Mouse (Mus musculus) hematopoietic stem cell, adult 5-6 weeks (primary cell): Measurements from ENCODE around the gene Pros1. TPM values are rescaled to one million over a fixed set of nuclear protein-coding genes. Genes with fewer than 3 reads are reported as not detected.

Experiments
- ATAC-seq, 2 experiments: fragments of 125-278 bp in 1 of 2; replicated peaks in 1 of 2; 2 replicates each; pipeline ENCODE4 v1.8.0; 2016 to 2017; ENCODE audit warnings: inconsistent platforms in 2 of 2, mild to moderate bottlenecking in 2 of 2, moderate number of reproducible peaks in 2 of 2, low read depth in 1 of 2, moderate TSS enrichment in 1 of 2; ENCODE audit not compliant: low FRiP score in 2 of 2, poor library complexity in 2 of 2, severe bottlenecking in 2 of 2, insufficient read depth in 1 of 2, low TSS enrichment in 1 of 2
- total RNA-seq: library from RNA; stranded (forward); fragments of 172-1452, 232-1000 nt; gene quantifications from 2 replicates; pipeline ENCODE4 v1.2.3, GENCODE M21; 2017

The Pros1 gene
- total RNA-seq, 1 experiment from 2014 or later = 5.9 TPM

DNA sequence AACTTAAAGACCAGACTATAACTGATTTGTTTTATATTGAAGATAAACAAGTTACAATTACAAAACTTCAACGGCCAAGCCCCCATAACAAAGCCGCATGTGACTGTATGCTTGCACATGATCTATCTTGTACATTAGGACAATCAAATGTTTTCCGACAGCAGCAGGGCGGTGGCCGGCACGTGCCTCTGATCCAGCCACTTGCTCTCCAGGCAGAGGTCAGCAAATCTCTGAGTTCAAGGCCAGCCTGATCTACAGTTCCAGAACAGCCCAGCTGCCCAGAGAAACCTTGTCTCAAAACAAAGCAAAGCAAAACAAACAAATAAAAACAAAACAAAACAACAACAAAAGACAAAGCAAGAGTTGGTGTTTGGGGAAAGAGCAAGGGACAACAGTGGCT is 1.3 kb downstream of the Pros1 start:
- no peak for ATAC-seq

DNA sequence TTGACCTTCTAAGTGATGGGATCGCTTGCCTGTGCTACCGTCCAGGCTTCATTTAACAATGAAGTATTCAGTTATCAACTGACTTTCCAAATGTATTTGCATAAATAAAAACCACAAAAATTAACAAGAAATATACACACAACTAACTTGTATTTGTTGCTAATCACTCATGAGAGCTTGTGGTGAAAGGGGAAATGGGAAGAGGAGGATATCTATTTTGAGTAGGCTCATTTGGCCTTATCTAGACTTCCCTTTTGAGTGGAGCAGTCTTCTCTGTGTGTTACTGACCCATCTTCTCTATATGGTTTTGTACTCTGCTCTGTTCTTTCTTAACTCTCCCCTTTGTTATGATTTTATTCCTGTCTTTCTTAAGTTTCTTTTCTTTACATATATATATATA is 2.2 kb downstream of the Pros1 start:
- ATAC-seq = no peak

DNA sequence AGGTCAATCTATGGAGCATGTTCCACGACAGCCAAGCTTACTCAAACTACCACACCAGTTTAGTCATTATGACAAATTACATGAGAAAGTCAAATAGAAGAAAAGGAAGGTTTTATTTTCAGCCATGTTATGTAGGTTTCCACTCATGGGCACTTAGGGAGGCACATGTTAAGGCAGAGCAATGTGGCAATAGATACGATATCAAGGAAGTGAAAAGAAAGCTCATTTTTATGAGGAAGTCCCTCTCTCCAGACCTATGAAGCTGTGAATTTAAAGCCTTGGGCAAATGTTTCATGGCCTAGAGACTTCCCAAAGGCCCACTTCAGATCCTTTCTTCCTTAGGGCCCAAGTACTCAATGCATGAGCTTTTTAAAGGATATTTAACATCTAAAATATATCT is 3.4 kb downstream of the Pros1 start:
- no peak for ATAC-seq

DNA sequence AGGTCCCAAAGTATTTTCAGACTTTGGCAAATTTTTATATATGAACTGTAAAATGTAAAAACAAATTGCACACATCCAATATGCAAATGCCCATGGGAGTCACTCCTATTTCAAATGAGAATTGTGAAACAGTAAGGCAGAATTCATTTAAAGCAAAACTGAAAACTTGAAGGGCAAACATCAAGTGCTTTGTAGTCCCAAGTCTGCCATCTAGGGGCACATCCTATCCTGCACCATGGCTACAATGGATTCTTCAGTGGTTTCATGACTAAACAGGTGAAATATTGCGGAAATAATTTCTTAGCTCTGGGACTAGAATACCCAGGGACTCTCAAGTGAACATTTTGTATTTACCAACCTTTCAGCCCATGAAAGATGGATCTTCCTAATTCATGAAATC is 3.9 kb downstream of the Pros1 start:
- ATAC-seq = peak in 1 of 2 experiments; percentile 60; a peak in 1 of 4 replicates

DNA sequence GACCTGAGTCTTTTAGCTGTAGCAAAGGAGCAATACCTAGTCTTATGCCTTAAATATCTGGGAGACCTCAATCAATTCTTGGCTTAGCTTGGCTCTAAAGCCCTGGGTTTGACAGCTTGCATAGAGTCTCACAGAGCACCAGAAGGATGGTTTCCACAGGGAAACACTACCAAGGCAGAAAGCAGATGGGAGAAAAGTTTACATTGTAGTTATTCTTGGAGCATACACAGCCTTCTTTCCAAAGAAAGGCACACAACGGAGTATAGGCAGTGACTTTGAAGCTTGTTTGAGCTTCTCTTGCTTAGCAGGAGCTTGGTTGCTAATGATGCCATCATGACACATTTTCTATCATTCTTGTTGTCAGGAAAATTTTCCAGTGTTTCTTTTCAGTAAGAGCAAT is 6.0 kb downstream of the Pros1 start:
- no peak for ATAC-seq

DNA sequence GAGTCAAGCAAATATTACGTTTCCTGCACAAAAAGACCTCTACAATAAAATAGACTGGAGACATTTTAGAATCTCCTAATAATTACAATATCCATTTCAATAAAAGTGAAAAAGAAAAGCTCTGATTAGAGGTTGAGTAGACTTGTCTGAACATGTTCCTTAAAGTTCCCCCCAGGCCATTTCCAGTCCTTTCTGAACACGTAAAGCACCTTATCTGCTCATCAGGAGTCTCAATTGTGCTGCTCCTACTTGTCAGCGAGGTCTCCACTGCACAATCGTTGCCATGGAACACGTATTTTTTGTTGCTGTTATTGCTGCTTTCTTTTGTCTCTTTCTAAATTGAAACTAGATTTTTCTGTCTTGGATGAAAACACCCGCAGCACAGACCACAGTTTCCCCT is 7.3 kb downstream of the Pros1 start:
- no peak for ATAC-seq

DNA sequence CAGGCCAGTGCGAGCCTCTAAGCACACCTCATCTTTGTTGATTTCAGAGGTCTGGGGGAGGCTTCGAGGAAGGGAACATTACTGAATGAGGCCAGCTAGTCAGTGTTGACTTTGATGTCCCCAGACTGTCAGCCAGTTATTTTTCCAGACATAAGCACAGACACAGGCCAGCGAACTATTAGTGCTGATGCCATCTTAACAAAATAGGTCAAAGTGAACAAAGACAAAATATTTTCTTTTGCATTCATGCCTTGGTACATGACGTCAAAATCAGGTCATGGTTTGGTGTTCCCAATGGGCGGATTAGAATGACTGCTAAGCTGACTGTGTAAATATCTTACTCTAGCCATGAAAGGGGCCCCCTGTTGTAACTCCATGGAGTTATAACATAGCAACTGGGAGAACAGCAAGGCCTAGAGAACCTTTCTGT is 18.6 kb downstream of the Pros1 start:
- no peak for ATAC-seq

DNA sequence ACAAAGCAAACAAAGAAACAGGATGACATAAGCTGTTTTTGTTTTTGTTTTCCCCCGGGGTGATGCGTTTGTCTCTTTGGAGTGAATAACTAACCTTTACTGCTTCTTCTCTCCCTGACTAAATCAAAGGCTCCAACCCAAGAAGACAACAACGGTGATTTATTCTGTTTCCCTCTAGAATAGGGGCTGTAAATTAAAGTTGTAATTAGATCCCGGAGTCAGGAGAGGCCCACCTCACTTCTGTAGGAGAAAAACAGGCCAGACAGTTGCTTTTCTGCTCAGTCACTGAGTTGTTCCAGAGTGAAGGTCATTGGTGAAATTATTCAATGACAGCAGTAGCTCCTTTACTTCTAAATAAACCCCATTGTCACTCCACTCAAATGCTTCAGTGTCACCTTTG is 19.1 kb downstream of the Pros1 start:
- no peak for ATAC-seq

DNA sequence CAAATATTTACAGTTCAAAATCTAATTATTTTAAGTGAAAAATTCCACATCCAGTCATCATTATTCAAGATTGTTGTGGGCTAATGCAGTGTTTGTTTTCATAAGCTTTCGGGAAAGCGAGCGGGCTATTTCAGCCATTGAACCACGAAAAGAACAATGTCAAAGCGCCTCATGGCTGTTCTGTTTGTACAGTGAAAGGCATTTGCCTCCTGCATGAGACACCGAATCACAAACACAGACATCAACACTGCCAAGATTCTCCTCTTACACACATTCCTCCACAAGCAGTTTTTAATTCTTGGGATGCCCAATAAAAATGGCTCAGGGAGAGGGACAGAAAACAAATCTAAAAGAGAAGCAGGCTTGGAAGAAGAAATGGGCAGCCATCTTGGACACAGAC is 20.0 kb downstream of the Pros1 start:
- no peak for ATAC-seq

DNA sequence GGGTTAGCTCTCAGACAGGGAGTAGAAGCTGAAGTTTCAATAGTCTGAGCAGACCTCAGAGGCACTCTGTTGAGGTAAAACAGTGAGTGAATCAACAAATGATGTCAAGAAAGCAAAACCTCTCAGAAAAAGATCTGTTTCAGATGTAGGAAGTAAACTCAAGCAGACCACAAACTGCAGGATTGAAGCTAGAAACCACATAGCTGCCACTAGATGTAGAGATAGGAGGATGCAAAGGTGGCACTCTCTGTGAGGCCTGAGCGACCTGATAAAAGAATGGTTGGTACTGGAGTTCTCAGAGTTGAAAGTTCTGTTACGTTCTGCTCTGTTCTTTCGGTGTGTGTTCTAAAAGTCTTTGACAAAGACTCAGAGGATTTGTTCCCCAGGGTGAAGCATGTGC is 41.7 kb downstream of the Pros1 start:
- peak; percentile 74 to 85 for ATAC-seq

DNA sequence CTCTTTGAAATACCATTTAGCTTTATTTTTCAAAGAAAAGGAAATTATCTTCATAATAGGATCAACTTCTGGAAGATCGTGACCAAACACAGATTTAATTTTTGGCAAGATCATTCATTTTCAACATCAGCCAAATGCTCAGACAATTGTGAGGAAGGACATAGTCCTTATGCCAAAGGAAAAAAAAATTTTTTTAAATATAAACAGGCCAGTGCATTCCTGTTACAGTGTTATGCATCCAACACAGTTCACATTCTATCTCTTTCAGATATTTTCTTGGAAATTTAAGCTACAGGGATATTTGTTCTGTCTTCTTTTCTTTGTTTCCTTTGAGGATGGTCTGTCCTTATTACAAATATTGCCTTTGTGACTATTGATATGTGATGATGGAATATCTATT is 57.3 kb downstream of the Pros1 start:
- ATAC-seq = no peak

DNA sequence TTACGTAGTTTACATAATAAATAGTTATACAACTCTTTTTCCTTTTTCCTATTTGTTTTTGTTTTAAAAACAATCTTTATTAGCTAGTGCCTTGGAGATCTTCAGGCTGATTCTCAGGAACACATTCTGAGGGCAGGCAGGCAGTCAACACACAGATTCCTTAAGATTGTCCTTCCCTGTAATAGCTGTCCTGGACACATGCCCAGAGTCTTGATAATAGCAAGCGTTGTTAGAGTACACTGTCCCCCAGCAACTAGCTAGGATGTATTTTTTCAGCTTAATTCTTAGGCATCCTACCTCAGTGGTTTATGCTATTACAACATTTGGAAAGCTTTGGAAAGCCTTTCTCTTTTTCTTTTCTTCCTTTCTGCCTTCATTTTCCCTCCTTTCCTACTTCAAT is 58.1 kb downstream of the Pros1 start:
- ATAC-seq = no peak

DNA sequence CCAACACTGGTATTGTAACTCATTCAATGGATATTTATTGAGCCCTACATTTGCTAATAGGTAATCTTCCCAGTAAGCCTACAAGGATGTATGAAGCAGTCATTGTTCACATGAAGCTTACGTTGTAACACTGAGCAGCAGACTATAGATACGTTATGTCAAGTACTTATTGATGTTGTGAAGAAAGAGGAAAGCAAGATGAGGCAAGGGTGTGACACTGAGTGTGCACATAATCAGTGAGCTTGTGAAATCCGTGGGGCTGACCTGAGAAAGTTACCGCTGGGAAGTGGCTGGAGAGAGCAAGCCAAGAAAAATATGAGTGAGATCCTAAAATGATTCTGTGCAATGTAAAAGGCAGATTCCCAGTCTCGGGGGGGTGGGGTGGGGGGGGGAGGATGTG is 61.4 kb downstream of the Pros1 start:
- ATAC-seq = no peak; a peak in 1 of 4 replicates

DNA sequence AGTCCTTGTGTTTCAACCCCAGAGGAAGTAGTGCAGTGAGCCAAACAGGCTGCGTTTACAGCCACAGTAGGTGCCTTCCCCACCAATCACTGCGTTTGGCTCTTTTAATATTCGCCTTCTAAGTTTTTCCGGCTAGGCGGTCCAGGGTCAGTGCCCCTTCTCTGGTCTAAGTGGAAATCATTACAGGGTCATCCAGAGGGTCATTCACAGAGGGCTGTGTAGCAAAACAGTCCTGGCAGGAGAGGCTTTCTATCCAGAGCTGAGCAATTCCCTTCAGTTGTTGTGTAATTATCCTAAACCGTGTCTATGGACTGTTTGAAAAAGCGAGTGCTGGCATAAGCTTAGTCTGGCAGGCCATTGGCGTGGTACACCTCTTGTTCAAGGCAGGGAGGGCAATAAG is 68.1 kb downstream of the Pros1 start:
- no peak for ATAC-seq

DNA sequence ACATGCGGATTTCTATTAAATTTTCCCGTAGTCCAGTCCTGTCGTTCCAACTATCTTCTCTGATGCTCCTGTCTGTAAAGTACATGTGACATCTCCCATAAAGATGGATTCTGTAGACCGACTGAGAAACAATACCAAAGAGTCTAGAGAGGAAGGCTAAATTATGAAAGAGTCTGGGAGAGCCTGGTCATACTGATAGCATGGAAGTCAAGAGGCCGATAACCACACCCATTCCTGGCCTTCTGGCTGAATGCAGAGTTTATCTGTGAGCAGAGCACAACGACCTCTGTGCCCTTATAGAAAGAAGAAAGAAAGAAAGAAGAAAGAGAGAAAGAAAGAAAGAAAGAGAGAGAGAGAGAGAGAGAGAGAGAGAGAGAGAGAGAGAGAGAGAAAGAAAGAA is 77.2 kb downstream of the Pros1 start:
- ATAC-seq = no peak

DNA sequence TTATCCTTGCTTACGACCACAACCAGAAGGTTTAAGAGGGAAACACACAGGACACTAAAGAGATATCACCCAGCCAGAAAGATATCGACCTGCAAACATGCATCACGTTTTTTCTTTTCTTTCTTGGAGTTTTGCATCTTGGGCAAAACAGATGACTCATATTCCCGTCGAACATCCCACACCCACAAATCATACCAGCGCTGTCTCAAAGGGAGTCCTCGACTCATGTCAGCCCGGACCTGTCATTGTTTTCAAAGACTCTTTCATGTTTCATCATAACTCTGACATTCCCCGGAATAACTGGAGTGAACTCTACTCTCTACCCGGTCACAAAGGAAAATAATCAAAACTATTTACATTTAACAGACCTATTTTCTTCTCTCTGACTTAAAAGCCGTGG is 82.2 kb downstream of the Pros1 start:
- no peak for ATAC-seq

DNA sequence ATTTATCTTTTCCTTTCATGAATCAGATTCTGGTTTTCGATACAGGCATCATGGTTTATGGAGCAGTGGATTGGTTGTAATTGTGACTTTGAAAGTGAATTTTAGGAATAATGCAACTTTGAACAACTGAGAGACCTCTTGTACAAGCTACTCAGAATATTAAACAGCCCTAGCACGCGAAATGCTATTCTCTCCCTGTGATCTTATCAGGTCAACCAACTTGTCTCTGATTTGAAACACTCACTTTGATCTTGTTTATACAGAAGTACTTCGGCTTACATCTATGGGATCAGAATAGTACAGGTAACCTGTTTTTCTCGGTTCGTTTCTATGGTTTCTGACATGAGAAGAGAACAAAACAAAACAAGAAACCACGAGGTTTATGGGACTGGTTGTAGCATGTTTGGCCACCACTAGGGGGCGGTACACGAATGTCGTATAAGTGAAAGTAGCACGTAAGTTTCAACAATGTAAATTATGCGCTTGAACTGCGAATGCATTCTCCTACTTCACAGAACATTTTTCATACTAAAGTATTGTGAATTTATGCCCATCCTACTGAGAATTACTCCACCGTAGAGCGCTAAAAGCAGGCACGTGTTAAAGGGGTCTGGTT is 86.4 kb downstream of the Pros1 start:
- peak; percentile 92 to 93 for ATAC-seq

DNA sequence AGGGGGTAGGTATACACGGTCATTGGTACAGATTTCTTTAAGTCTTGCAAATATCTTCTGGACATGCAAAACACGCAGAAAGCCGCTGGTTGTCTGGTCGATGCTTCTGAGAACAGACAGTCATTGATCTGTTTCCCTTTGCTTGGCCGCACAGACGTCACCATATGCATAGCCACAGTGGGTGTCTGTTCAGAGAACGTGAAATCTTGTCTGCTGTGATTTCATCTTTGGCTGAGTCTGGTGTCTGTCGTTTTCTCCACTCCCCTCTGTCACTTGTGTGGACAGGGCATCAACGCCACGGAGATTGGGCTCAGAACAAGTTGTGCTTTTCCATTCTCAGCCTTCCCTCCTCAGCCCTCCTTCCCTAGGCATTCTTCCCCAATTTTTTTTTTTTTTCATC is 87.7 kb downstream of the Pros1 start:
- no peak for ATAC-seq

DNA sequence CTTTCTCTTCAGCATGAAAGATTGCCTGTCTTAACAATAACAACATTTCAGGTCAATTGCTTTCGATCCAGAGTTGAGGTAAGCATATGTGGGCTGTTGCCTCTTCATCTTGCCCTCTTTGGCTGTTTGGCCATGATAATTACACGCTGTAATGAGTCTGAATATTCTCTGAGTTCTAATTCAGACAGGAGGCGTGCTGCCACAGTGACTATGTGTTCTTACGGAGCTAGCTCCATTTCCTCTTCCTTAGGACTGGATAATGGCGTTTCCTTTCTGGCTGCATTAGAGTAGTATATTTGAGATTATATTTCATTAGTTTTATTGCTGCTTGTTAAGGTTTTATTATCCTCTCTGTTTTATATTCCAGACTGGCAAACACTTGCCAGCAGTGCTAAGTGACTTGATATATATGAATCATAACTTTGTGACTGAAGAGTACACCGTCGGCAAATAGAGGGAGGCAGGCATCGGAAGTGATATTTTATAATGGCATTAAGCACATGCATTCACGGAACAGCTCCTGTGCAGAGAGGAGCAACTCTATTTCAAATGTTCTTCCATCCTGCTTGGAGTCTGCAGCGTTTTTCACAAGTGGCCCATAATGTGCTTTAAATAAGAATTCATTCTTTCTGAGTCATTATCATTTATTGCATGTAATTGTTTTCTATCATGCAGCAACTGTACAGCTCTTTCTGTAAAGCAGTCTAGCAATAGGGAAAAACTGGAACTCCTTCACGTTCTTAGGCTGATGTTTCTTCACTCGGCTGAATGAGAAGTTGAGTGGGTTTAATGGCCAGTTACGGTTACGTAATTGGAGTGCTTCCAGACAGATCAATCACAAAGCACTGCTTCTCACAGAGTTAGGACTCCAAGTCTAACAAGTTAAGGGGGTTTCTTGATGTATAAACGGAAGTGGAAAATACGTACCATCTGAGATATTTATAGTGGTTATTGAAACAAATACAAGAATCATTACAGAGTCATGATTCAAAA is 88.6 kb downstream of the Pros1 start:
- no peak for ATAC-seq
